In the genomic region with DNA sequence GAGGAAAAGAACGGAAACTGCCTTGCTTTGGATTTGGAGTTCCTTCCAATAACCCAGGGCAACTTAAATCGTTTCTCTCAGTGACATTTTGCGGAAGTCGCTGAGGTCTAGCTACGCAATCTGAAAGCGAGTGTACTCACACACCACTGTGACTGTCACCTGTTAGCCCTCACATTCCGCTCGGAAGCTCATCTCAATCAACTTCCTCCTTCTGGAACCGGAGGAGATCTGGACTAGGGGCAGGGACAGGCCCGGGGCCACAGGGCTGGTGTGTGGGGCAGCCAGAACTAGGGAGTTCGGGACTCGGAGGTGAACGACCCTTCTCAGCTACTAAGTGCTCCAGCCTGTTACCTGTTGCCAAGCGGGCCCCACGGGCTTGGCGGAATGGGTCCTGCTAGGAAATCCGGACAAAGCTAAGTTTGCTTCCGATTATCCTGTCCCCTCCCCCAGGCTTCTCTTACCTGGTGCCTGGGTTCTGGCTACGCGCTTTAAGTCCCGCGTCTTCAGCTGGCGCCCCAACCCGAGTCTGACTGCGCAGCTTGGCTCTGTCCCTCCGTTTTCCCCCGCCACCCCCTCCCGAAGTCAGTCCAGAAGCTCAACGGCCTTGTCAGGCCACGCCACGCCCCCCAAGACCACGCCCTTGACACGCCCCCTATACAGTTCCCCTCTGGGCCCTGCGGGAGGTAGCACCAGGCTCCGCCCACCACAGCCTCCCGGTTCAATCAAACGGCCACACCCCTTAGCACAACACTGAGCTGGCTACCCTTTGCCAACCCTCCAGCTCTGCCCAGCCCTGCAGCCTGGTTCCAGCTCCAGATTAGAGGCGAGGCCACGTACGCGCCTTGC, we compare ENCODE assay signal across 8 mouse cellular contexts. TPM values are rescaled to one million over a fixed set of nuclear protein-coding genes. Genes with fewer than 3 reads are reported as not detected.
DNase-seq lines count a peak whose midpoint lies in the region; ATAC-seq lines count a peak whose summit lies in the region.

No protein-coding gene starts in this region.

- peaks cover 27% of the 10 kb centered on the region for H3K4me1 ChIP-seq in hindbrain, embryonic 15.5 days (replicated peaks)

- peak overlapping the region; percentile 37 for H3K4me3 ChIP-seq in hindbrain, embryonic 15.5 days

- DNase-seq in ZHBTc4 (ENCODE audit: low read depth, low spot score) = peak; percentile 96
- peak; percentile 63 to 75 for DNase-seq in cerebellum, postnatal 4 days (ENCODE audit: low spot score in 2 of 2)
- peak; percentile 98 for DNase-seq in gastrocnemius, adult 18-20 months (ENCODE audit: low spot score)
- peak; percentile 73 for DNase-seq in left cerebral cortex, adult 11 months (ENCODE audit: low spot score)
- peak; percentile 98 for DNase-seq in lung, postnatal 4 days
- peak; percentile 96 for DNase-seq in retina, postnatal 1 day
- DNase-seq in thymus, postnatal 4 days = peak; percentile 99

- peak; percentile 89 for ATAC-seq in hindbrain, embryonic 15.5 days (ENCODE audit: low FRiP score, low read depth)

- H3K9me3 ChIP-seq in hindbrain, embryonic 15.5 days = no peaks in the 10 kb centered on the region

- peaks cover 19% of the 10 kb centered on the region for H3K27me3 ChIP-seq in hindbrain, embryonic 15.5 days

- H3K4me2 ChIP-seq in hindbrain, embryonic 15.5 days = peak overlapping the region; percentile 69

- 2% methylated on average over 41 of the region's 41 CpGs for WGBS in hindbrain, embryonic 15.5 days

- no peaks in the 10 kb centered on the region for H3K36me3 ChIP-seq in hindbrain, embryonic 15.5 days

- H3K9ac ChIP-seq in hindbrain, embryonic 15.5 days = peak overlapping the region; percentile 43

- H3K27ac ChIP-seq in hindbrain, embryonic 15.5 days (replicated peaks) = peak overlapping the region; percentile 54

RNA-seq across cellular contexts. Expression of gene Cd82, which starts 0.8 kb away (rescaled TPM):
- 1 to 10 TPM; 8.5 to 9.4 TPM for total RNA-seq in gastrocnemius, adult 18-20 months (2021)
- 24.5 and 25.5 TPM in 2 replicates for polyA plus RNA-seq in hindbrain, embryonic 15.5 days (2015; fragmentation: Nextera tagmentation; extraction: Ambion mirVana)

Comparison
In these comparisons a context has a peak if more than half of its experiments do, and no peak if none do; other contexts are left out.
1. Peak in every context shown above with its lines: DNase-seq, ATAC-seq, H3K4me3 ChIP-seq and H3K27ac ChIP-seq.